Mouse (Mus musculus) ES-E14 (cell line): ENCODE data around the gene Kcnd2.

Source experiments
- ZC3H11A ChIP-seq: IDR thresholded peaks from 2 replicates; pipeline ENCODE4 v1.6.1; 2012; ENCODE audit warnings: low read depth, mild to moderate bottlenecking, inconsistent platforms, low read length, borderline replicate concordance
- ZNF384 ChIP-seq: IDR thresholded peaks from 2 replicates; pipeline ENCODE4 v1.6.1; 2012; ENCODE audit warnings: low read depth, low read length, inconsistent platforms

DNA sequence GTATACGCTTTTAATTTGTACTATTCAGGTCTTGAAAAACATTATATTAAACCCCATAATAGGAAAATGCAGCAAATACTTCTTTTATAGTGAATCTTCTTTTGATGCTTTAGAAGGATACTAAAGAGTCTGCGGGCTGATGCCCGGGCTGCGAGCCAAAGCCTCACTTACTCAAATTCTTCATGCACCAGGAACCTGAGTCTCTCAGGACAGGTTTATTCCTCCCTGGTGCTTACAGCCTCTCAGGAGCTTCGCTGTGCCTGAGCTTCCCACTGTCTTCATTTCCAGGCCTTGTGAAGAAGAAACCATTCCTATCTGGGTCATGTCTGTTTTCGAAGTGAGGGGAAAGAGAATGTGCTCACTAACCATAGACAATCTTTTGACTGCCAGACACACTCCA, 106.1 kb downstream of the Kcnd2 start:
- TF ChIP-seq ZC3H11A, result no peak
- no peak for TF ChIP-seq ZNF384
